Mouse (Mus musculus): ENCODE results near the gene Tradd.
A peak's percentile ranks its signal among the peaks of the same experiment; 100 is the strongest.

Tradd gene

DNA sequence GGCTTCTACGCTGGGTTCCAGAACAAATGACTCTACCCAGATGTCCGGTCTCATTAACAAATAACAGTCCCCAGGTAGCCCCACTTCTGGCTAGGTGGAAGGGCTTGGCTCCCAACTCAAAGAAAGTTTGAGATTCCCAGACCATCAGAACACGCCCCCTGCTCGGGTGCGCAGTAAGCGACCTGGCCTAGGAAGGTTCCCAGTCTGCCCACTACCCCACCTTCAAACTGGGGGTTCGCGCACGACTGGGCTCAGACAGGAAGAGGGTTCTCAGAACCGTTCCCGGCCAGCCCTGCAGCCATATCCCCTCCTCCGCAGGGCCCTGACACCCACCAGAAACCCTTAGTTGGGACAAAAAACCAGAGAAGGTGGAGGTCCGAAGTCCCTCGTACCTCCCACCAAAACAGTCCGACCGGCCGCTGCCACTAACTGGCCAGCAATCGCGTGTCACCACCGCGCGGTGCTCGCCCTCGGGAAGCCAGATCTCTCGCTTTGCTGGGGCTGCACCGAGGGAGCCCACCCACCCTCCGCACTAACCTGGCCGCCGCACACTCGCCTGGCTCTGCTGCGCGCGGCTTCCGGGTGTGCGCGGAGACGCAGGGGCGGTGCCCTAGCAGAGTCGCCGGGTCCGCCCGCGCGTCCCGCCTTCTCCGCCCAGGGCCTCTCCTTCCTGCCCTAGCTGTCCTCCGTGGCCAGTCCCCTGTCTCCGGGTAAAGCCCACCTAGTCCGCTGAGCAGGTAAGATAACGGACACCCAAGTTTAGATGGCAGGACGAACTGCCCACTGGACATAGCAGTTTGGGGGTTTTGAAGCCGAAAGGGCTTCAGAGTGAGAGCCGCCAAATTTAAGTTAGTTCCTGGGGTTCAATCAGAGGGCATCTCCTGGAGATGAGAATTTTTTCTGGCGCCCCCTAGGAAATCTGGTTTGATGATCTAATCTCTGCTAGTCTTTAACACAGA, at the start of gene Tradd, which contains the start of gene Fbxl8:
Tradd (minus strand) TSS at position 586 of the 959 bp plus-strand sequence.
Fbxl8 (plus strand) TSS at position 625 of the 959 bp plus-strand sequence.
- peak; percentile 64 to 78 for DNase-seq

DNA sequence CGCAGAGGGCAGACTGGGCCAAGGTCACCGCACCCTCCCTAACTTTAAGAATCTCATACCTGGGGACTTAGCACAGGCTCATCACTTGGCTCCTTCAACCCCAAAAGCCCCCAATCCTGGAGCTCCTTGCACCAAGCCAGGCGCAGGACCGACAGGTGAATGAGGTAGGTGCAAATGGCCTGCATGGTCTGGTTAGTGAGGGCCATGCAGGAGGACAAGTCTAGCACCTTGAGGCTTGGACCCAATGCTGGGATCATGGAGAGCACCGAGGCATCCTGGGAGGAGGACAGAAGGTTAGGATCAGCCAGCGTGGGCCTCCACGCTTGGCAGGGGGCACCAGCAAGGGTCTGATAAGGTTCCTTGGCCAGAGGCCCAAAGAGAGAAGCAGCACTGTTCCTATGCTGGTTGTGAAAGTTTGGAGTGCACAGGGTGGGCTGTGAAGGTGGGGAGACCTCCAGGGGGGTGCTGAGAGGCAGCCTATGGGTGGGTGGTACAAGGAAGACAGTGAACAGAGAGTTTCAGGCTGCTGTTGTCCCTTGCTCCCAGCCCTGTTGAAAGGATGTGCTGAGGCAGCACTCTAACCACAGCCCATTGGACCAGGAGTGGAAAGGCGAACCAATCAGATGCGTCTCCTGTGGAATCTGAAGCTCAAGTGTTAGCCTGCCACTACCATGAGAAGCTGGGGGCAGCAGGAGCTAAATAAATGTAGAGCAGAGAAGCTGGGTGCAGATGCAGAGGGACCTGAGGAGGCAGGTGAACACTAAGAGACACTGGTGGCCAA, 49.4 kb upstream of the Tradd start:
- DNase-seq: peak in 1 of 2 experiments; percentile 21

DNA sequence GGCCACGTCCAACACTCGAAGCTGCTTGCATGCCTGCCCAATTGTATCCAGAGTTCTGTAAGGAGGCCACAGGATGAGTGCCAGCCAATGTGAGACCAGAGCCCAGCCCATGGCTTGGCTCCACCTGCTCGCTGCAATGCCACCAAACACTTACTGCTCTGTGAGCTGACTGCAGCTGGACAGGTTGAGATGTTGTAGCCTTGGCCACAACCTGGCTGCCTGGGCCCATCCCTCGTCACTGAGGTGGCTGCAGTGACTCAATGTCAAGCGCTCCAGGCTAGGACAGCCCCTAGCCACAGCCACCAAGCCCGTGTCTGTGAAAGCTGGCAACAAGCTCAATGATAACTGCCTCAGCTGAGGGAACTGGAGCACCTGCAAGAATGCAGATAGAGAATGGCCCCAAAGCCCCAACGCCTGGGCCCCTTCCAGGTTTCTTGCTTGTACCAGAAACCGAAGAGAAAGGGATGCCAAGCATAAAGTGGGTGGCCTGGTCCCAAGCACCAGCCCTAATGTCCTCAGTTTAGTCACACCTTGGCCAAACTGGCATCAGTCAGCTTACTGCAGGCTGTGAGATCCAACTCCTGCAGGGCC, 48.6 kb upstream of the Tradd start:
- peak; percentile 55 to 65 for DNase-seq

DNA sequence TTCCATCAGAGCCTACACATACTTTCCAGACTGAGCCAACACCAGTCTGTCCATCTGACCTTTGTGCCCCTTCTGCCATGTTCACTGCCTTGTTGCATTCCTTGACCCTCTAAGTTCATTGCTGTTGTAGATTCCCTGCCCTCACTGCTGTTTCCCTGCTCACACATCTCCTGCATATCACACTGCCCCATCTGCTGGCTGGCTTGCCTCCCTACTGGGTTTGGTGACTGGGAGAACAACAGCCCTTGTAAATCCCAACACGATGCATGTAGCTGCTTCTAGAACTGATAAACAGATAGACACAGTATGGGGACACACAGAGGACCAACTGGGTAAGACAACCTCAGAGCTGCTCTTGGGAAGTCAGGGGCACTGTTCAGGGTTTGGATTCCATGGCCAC, 47.3 kb upstream of the Tradd start:
- DNase-seq: no peak

DNA sequence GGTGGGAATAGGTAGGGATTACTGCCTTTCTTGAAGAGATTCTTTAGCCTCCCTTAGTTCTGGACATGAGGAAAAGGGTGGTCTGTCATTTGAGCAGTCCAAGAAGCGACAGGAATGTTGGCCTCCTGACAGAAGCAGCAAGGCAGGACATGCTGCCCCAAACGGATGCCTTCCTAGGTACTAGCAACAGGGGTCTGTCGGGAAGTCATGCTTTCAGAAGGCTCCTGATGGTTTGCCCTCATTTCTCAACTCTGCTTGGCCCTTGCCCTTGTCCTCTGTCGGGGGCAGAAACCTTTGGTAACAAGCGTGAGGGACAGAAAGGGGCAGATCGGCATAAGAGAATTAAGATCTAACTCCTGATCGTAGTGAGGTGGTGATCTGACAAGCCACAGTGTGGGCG, 45.7 kb upstream of the Tradd start:
- peak; percentile 52 to 66 for DNase-seq

DNA sequence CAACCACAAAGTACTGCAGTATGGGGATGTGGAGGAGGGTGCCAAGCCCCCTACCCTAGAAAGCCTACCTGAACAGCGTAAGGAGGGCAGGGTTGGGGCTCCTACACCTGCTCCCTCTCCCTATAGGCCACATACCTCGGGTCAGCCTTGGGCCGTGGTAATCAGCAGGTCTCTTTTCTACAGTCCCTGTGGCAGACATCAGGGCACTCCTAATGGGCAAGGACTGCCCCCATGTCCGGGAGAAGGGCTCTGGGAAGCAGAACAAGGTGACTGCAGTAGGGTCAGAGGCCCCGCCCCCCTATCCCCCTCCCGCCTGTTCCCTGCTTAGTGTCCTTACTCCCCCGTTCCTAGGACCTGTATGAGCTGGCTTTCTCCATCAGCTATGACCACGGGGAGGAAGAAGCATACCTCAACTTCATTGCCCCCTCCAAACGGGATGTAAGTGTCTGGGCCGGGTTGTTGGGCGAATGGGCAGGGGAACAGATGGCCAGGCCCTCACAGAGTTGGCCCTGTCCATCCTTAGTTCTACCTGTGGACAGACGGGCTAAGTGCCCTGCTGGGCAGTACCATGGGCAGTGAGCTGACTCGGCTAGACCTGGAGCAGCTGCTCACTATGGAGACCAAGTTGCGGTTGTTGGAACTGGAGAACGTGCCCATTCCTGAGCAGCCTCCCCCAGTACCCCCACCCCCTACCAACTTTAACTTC, 44.9 kb upstream of the Tradd start:
- DNase-seq: peak; percentile 95 to 96

DNA sequence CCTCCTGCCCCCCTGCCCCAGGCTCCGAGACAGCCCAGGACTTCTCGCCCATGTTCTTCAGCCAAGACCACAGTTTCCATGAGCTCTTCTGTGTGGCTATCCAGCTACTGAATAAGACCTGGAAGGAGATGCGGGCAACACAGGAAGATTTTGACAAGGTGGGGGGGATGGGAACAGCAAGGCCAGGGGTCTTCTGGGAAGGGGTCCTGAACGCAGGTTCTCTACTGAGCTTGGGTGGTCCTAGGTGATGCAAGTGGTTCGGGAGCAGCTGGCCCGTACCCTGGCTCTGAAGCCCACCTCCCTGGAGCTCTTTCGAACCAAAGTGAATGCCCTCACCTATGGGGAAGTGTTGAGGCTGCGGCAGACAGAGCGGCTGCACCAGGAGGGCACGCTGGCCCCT, 44.0 kb upstream of the Tradd start:
- peak in 1 of 2 experiments; percentile 45 for DNase-seq

DNA sequence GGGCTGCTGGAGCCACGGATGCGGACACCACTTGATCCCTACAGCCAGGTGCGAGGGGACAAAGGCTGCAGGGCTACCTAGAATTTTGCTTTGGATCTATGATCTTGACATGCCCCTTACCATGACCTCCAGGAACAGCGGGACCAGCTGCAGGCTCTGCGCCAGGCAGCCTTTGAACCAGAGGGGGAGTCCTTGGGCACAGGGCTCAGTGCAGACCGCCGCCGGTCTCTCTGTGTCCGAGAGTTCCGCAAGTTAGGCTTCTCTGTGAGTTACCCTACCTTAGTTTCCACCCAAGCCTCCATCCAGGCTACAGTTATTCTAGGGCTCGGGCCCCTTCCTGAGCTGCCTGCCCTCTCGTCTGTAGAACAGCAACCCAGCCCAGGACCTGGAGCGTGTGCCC, 43.3 kb upstream of the Tradd start:
- DNase-seq: peak in 1 of 2 experiments; percentile 49

DNA sequence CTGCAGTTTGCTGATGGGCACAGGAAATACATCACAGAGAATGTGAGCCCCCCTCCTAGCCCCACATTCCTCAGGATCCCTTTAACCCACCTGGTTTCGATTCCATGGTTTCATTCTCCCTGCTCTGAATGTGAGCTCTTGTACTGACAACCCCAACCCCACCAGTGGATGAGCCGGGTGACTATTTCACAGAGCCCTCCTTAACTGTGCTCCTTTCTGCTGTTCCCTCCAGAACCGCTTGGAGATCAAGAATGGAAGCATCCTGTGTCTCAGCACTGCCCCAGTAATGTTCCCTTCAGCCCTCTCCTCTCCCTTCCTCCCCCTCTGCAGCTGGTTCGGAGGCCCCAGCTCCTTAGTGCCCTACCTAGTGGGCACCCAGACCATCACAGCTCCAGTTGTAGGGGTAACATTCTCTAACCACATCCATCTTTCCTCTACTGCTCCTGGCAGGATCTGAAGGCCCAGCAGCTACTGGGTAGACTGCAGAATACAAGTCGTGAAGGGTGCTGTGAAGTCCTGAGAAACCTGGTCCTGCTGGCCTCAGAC, 41.8 kb upstream of the Tradd start:
- DNase-seq: peak; percentile 31 to 45

DNA sequence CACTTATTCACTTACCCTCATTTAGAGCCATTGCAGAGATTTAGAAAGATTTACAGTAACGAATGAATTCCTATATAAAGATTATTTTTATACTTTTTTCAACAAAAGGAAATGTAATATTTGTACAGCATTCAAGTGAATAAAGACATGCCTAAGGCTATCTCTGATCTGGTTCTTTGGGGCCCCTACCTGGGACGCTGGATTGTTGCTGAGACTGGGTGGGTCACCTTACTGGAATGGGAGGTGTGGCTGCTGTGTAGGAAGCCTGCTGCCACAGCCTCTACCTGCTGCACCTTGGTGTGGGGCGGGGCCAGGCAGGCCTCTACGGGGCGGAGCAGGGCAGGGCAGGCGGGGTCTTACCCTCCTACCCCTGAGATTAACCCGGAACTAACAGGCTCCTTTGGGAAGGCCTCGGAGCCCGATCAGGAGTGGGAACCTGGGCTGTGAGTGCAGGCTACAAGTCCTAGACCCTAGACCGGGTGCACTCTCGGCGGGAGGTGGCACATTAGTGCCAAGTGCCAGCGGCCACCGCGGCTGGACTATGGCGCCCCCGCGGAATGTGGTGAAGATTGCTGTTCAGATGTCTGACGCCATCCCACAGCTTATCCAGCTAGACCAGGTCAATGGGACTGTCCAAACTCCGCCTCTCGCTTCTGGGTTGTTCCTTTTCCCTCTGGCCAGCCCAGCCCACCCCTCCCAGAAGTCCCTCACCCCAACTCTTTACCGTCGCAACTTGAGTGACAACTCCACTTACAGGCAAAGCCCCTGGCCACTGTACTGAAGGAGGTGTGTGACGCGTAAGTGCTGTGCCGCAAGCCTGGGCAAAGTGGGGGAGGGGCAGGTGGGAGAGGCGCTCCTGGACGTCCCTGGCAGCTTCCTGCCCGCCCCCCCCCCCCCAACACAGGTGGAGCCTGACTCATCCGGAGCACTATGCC, 41.1 kb upstream of the Tradd start, which contains the start of gene Elmo3:
Elmo3 (plus strand) TSS at position 391 of the 935 bp plus-strand sequence.
- DNase-seq: peak; percentile 80 to 84

DNA sequence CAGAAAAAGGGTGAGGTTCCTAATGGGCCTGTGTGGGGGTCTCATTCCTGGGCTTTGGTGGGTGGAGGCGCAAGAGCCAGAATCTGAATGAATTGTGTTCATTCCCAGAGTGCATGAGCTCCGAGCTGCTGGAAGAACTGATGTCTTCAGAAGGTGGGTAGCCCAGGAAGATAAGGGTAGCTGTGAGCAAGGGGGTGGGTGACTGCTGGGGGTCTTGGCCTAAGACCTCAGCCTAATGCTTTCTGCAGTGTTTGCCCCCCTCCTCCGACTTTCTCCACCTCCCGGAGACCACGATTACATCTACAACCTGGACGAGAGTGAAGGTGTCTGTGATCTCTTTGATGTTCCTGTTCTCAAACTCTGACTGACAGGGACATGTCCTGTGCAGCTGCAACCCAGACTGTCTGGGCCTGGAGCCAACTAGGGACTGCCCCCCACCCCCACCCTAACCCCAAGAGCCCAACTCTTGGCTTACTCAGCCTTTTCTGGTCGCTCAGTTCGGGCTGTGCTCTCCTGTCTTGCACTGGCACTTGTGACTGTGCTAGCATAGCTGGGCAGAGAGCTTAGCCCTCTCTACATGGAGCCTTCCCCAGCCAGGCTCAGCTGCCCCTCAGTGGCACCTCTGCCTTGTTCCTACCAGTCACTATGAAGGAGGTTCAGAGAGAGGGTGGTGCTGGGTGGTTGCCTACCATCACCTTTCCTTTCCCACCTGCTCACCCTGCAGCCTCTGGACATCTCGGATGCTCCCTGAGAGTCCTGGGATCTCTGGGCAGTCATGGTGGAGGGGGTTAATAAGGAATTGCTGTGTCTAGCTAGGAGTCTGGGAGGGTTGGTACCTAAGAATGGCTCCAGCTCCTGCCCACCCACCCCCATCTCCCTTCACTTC, 40.2 kb upstream of the Tradd start:
- peak in 1 of 2 experiments; percentile 38 for DNase-seq

DNA sequence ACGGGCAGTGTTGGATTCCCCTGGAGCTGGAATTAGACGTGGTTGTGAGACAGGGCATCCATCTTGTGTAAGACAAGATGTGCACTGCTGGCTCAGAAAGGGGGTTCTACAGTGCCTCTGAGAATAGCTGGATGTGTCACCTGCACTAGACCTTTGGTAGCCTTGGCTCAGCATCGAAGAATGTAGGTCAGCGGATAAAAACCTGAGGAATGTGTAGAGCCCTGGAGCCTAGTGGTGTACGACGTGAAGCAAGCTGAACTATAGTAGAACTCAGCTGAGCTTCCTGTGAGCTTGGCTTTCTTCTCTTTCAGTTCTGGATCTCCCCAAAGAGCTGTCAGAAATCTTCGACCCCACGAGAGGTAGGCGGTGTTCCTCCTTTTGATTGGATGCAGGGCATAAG, 39.5 kb upstream of the Tradd start:
- no peak for DNase-seq

DNA sequence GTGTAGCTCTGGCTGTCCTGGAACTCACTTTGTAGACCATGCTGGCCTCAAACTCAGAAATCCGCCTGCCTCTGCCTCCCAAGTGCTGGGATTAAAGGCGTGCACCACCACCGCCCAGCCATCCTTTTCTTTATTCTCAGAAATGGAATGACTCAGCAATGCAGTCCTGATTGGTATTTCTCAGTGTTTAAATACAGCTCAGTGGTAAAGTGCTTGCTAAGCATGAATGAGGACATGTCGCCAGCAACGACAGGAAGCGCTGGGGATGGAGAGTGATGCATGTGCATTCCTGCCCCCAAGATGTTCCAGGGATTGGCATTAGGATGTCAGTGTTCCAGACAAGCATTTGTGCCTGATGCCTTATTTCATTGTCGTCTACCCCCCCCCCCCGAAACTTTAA, 39.0 kb upstream of the Tradd start:
- no peak for DNase-seq

DNA sequence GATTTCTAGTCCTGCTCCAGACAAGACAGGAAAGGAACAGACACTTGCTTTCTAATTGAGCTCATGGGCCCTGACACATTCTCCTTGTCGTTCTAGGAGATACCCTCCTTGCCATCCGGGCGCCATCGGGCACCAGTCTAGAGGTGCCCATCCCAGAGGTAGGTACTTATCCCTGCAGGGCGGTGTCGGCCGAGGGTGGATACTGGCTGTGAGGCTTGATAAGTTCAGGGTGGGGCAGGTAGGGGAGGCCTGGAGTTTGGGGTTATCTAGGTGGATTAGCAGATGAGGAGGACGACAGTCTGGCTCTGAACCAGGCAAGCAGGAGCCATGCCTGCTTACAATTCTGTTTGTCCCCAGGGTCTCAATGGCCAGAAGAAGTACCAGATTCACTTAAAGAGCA, 35.6 kb upstream of the Tradd start:
- no peak for DNase-seq

DNA sequence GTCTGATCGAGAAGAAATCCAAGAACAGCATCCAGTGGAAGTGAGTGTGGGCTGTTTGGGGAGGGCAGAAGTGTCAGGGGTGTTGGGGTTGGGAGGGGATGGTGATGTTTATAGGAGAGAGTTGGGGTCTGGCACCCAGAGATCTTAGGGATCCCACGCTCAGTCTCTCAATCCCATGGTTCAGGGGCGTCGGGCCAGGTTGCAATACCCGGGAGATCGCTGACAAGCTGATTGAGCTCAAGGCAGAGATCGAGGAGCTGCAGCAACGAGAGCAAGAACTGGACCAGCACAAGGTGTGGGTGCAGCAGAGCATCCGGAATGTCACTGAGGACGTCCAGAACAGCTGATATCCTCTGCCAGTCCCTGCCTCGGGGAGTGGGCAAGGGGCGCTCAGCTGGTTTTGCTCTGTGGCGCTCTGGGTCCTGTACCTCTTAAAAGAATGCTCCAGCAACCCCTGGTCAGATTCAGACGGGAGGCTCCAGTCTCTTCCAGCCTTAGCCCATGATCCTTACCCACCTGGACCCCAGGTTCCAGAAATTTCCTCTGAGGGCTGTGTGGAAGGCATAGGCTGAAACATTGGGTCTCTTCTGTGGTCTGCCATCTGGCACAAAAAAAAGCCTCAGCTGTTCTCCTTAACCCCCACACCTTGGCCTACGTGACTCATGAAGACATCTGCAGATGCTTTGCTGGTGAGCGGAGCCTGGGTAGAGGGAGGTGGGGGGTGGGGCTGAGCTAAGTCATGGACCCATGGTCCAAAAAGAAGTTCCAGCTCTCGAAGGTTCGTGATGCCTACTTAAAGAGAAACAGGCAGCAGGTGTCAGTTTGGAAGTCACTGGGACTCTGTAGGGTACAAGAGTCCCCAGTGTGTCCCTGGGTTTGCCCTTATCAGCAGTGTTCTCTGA, 34.2 kb upstream of the Tradd start:
- no peak for DNase-seq

DNA sequence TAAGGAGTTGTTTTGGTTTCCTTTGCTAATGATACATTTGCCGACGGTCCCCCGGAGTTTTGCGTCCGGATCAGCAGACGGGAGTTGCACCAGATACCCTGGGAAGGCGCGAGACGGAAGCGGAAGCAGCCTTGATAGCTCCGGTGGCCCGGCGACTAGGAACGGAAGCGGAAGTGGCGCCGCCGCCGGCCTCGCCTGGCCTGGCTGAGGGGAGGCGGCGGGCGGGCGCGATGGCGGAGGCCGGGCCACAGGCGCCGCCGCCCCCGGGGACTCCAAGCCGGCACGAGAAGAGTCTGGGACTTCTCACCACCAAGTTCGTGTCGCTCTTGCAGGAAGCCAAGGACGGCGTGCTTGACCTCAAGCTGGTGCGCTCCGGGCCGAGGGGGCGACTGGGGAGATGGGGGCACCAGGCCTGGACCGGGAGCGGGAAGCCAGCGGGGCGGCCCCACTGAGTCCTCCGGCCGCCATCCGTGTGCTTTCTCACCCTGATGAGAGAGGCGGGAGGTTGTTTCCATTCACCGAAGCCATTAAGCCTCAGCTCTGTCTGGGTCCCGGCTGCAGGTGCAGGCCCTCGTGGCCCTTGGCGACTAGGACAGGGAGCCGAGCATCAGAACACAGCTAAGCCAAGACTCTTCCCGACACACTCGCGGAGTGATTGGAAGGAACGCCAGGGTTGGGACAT, 33.2 kb upstream of the Tradd start, which contains the start of gene E2f4:
E2f4 (plus strand) TSS at position 153 of the 682 bp plus-strand sequence.
- peak; percentile 91 to 95 for DNase-seq

DNA sequence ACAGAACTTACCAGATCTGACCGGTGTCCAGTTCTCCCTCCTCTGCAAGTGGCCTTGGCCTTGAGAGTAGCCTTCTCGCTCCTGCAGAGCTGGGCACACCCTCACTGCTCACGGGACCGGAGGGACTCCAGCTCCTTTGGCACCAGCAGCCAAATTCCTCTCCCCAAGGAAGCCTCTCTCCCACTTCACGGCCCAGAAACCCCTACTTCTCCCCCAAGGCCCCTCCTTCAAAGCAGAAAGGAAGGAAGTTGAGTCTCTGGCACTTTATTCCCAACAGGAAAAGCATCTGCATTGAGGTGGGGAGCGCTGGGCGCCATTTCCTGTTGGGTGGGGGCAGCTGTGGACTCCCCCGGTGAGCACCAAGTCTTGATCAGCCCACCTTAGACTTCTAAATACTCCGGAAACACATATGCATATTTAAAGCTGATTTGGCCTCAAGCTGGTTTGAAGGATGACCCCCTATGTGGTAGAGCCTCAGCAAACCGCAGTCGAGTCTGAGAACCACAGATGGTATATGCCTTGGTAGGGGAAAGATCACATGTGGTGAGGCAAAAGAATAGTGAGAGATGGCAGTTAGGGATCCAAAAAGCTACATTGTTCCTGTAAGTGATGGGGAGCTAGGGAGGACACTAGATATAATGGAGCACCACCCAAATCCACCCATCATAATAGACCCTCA, 31.6 kb upstream of the Tradd start, which contains the start of gene Exoc3l:
Exoc3l (minus strand) TSS at position 207 of the 679 bp plus-strand sequence.
- DNase-seq: no peak
